Mouse (Mus musculus): ENCODE results near the gene Ifngr2. TPM values are rescaled to one million over a fixed set of nuclear protein-coding genes. Genes with fewer than 3 reads are reported as not detected.

Gene Ifngr2
- polyA plus RNA-seq, 1 experiment from 2014 or later, result 63.0 TPM

Small RNA genes lying within 50 kb of the gene (microRNA-seq; reads per million reads assigned to microRNA genes)
- gene Mir6367, result not detected

Other genes with a start within 250 kb of the Ifngr2 start
- 29.8 and 32.5 TPM in 2 replicates for gene Ifnar2, start 174.3 kb upstream of the Ifngr2 start, polyA plus RNA-seq (2015; fragmentation: Nextera tagmentation; extraction: Ambion mirVana)
- not detected in 2 replicates for gene Gm21970, start 155.4 kb upstream of the Ifngr2 start, polyA plus RNA-seq (2015; fragmentation: Nextera tagmentation; extraction: Ambion mirVana)
- 5.9 TPM in 2 replicates for gene Il10rb, start 140.9 kb upstream of the Ifngr2 start, polyA plus RNA-seq (2015; fragmentation: Nextera tagmentation; extraction: Ambion mirVana)
- gene Ifnar1, start 61.8 kb upstream of the Ifngr2 start, polyA plus RNA-seq (2015; fragmentation: Nextera tagmentation; extraction: Ambion mirVana), result 45.9 and 47.4 TPM in 2 replicates
- gene Tmem50b, start 50.7 kb downstream of the Ifngr2 start, polyA plus RNA-seq (2015; fragmentation: Nextera tagmentation; extraction: Ambion mirVana), result 49.9 and 55.6 TPM in 2 replicates
- 7.4 and 7.9 TPM in 2 replicates for gene Dnajc28, start 72.0 kb downstream of the Ifngr2 start, polyA plus RNA-seq (2015; fragmentation: Nextera tagmentation; extraction: Ambion mirVana)
- gene Gart, start 99.9 kb downstream of the Ifngr2 start, polyA plus RNA-seq (2015; fragmentation: Nextera tagmentation; extraction: Ambion mirVana), result 95.7 and 96.4 TPM in 2 replicates
- 151 and 154 TPM in 2 replicates for gene Son, start 100.4 kb downstream of the Ifngr2 start, polyA plus RNA-seq (2015; fragmentation: Nextera tagmentation; extraction: Ambion mirVana)
- 23.6 and 24.9 TPM in 2 replicates for gene Donson, start 141.7 kb downstream of the Ifngr2 start, polyA plus RNA-seq (2015; fragmentation: Nextera tagmentation; extraction: Ambion mirVana)
- 93.0 and 98.0 TPM in 2 replicates for gene Cryzl1, start 181.9 kb downstream of the Ifngr2 start, polyA plus RNA-seq (2015; fragmentation: Nextera tagmentation; extraction: Ambion mirVana)
- 50.8 and 53.3 TPM in 2 replicates for gene Itsn1, start 182.2 kb downstream of the Ifngr2 start, polyA plus RNA-seq (2015; fragmentation: Nextera tagmentation; extraction: Ambion mirVana)

Data from forebrain, embryonic 13.5 days (tissue).